Mouse (Mus musculus) embryo, embryonic 10 days (tissue): ENCODE results near the gene Egfl7.

Source experiments
- DNase-seq: peaks from one replicate; pipeline ENCODE4 v3.0.0-alpha.2; 2015; ENCODE audit warnings: low spot score

The Egfl7 gene

DNA sequence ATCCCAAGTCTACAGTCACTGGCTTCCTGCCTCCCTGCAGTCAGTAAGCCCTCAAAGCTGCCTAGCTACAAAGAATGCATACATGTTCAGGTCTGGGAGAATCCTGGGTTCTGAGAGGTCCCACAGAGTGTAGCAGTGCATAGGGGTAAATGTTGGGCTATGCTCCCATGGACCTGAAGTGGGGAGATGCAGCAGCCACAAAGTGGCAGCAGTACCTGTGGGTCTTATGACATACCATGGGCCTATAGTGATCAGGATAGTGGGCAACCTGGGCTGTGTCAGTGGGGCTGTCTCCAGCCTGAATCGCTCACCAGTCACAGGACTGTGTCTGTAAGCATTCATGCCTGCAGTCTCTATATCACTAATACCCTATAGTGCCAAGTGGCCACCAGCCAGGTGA lies at the start of gene Egfl7:
Gene Egfl7, plus strand, starts transcription at position 301 of the 400 bp plus-strand sequence.
- DNase-seq = no peak

DNA sequence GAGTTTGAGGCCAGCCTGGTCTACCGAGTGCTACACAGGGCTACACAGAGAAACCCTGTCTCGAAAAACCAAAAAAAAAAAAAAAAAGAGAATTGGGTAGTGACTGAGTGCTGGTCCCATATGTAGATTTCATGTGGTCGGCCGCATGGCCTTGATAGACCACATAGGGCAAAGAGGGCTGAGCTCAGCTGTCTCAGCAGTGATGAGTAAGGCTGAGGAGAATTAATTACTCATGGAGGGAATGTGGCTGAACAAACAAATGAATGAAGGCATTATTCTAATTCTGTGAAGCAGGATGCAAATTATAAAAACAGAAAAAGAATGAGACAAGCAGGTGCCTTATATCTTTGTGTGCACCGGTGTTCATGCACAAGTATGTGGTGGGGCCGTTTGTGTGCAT lies 48.0 kb upstream of the Egfl7 start:
- no peak for DNase-seq

DNA sequence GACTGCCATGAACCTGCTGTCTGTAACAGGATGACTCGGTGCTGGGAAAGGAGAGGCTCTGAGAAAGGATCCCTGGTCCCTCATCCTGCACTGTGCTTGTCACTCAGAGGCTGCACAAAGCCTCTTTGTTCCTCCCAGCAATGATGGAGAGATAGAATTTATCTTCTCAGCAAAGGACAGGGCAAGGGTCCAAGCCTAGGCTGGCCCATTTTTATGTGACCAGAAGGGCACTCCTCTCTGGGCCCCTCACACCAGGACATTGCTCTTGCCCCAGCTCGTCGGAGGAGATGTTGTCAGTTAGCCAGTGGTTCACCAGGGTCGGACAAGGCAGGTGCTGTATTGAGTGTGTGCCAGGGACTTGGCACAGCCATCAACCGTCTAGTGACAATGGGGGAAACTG lies 46.6 kb upstream of the Egfl7 start:
- DNase-seq = no peak

DNA sequence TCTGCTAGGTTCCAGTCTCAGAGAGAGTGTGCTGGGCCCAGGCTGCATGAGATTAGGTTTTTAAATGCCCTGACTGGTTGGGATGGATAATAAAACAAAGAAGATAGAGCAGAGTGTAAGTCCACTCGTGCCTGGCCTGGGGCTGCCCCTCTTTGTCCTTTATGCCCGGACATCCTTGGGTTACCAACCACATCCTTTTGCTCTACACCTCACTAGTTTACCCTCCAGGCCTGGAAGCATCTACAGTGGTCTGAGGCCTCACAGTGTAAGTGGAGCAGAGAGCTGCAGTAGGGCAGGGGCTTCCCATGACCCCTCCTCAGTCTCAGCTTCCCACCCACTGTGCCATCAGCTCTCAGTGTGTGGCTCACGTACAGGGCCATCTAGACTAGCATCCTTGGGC lies 45.7 kb upstream of the Egfl7 start:
- DNase-seq = no peak

DNA sequence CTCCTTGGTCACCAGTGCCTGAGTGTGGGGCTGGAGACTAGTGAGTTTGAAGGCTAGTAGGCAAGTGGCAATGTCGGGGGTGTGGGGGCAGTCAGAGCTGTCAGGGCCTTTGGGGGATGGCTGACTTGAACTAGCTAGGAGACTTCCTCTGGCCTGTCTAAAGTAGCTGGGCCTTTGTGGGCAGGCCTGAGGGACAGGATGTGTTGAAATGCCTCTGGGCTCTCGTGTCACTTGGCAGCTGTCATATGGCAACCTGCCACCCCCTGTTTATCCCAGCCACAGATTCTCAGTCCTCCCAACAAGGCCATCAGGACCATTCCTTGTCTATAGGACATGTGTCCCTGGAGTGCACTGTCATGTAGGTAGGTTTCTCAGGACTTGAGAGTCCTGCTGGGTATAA lies 45.2 kb upstream of the Egfl7 start:
- no peak for DNase-seq

DNA sequence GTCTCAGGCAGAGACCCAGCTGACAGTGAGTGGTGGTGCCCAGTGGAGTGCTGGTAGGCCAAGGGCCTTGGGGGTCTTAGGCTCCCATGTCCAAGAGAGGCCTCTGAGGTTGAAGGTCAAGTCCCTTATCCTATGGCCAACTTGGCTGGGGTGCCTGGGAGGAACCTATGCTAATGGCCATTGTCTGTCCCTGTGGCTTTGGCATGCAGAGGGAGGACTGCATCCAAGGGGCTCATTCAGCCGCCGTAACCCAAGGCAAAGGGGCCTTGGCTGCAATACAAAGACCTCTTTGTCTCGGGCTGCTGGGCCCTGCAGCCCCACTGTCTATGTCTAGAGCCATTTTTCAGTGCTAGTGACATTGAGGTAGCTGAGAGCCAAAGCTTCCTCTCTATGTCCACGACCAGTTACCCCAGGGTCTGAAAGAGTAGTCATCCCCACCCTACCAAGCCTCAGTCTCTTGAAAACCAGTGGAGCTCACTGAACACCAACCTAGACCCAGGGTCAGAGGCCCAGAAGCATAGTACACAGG lies 44.2 kb upstream of the Egfl7 start:
- DNase-seq = peak; percentile 77

DNA sequence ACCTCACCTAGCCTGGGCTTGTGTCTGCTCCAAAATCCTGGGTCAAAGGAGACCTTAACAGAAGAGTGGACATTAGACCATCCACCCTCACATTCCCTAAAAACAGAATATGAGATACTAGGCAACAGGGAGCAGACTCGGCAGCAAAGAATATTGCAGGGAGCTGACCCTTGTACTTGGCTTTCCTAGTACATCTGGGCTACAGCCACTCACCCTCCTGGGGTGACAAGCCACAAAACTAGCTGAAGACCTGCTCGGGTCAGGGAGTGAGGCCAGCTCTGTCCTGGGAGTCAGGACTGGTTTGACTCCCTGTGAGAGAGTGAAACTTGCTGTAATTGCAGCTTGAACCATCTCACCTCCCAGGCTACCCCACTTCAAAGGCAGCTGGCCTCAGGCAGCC lies 40.3 kb upstream of the Egfl7 start:
- no peak for DNase-seq

DNA sequence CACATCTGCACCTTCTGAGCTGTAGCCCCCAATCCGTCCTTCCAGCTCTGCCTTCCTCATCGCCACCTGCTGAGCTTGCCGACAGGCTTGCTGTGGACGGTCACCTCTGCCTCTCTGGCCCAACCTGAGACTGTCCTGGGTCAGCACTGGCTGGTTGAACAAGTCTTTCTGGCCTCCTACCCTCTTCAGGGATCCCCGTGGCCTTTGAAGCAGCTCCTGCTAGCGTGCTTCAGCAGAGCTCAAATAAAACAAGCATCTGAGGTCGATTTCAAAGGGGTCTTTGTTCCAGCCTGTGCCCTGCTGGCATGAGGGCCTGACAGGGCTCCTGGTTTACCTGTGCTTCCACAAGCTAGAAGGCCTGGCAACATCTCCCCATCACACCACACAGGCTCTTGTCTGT lies 39.1 kb upstream of the Egfl7 start:
- no peak for DNase-seq

DNA sequence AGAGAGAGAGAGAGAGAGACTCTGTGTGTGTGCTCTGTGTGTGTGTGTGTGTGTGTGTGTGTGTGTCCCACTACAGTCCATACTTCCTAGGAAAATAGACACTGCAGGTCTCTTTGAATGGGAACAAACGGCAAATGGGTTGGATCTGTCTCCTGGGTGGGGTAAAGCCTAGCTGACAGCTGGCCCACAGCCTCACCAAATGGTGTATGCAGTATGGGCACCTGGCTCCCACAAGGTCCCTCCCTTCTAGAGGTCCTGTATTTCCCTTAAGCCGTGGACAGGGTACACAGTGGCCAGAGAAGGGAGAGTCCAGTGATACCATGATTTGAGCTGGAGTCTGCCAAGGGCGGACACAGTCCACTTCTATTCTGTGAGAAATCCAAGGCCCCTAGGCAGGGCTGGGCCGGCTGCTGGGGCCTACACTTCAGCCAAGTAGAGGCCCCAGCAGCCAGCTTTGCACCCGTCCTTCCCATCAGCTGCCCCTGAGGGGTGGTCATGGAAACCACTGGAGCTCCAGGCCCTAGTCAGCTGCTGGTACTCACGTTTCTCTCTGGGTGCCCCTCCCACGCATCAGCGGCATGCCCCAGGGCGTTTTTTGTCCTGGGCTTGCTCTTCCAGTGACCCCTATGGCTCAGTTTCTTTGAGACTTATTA lies 38.4 kb upstream of the Egfl7 start:
- DNase-seq = peak; percentile 32

DNA sequence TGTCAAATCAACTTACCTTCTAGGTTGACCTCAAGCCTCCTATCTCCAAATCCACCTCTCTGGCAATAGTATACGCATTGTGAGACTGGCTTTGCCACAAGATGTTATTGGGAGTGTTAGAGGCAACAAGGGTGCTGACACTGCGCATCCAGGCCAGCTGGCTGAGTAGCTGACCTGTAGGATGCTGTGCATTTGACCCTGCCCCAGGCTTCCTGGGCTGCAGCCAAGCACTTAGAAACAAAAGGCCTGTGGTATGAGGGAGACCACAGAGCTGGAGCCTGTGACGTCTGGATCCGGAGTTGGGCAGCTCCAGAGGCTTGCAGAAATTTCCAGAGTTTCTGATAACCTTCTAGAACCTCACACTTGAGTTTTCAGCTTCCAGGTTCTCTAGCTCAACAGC lies 36.7 kb upstream of the Egfl7 start:
- no peak for DNase-seq

DNA sequence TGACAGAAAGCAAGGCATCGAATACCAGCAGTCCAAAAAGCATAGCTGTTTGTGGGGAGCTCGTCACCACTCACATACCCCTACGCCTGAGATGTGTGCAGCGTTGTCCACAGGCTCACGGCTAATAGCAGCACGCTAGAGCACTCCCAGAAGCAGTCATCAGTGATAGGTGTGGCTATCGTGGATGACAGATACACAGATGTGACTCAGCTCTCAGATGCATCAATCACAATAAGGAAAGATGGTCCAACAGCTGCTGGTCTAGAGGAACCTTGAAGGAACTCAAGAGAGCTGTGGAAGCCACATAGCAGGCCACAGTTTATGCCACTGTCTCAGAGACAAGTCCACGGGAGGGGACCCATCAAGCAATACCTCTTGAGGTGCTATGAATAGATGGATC lies 36.0 kb upstream of the Egfl7 start:
- no peak for DNase-seq

DNA sequence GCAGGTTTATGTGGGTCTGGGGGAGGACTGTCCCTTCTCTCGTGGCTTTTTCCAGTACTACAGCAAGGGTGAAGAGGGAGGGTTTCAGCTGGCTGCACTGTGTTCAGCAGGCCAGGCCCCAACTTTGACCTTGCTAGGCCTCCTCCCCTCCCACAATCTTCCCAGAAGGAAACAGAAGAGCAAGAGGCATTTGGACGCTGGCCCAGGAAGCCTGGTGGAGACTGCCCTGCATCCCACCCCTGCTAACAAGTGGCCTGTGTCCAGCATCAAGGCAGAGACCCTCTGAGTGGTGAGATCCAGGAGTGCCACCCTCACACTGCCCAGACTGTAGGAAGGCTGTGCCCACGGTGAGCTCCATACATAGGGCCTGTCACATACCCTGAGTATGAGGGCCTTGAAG lies 35.5 kb upstream of the Egfl7 start:
- DNase-seq = no peak

DNA sequence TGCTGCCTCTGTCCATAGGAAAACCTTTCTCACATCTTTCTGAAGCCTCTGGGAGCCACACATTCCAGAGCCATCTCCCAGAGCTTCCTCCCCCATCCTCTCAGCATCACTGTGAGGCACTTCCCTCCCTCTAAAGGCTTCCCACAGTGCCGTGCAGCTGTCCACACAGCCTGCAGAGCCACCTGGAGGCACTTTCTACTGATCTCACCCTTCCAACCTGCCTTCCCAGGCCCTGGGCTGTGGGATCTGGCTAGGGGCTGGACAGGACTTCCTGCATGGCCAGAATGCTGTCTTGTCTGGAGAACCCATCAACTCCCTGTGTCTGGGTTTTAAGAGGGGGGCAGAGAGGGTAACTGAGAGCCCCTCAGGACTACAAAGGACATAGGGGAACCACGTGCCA lies 32.3 kb upstream of the Egfl7 start:
- DNase-seq = peak; percentile 69

DNA sequence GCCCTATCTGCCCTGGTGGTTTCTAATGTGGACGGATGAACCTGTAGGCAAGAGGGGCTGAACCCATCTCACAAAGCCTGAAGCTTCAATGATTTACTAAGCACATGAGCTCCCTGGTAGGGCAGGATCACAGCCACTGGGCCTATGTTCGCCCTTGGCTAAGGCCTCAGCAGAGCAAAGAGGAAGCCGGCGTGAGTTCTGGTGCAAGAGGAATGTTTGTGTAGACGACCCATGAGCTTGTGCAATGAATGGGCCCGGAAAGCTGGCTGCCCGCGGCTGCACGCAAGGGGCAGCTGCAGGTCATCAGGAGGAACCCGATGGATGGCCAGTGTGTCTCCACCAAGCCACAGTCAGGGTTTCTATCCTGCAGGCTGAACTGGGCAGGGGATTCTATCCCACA lies 30.0 kb upstream of the Egfl7 start:
- DNase-seq = no peak

DNA sequence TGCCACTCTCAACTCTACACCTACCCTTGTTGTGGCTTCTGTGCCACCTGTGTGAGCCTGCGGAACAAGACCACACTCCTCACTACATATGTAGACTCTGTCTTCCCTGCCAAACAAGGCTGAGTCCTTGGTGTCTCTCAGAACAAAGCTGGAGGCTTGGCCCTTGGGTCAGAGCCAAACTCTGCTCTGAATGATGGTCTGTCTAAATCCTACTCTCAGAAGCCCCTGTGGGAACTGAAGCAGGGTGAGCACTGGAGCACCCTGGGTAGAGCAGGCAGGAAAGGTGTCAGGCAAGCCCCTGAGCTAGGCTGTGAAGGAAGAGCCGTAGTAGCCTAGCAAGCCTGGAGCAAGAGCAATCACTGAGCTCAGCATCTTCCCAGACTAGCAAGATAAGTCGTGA lies 29.6 kb upstream of the Egfl7 start:
- DNase-seq = no peak

DNA sequence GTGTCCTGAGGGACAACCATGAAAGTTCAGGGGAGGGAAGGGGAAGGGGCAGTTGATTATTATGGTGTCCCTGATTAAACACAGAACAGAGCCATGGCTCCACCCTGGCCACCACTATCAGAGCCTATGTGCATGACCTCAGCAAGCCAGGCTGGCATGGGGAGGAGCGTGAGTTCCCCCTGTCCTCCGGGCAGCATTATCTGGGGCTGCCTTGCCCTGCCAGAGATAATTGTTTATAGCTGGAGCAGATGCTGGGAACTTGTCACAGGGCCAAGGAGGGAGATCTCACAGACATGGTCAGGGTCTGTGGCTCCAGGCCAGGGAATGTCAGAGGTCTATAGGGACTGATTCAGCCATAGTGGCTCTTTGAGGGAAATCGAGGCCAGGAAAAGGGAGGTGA lies 29.0 kb upstream of the Egfl7 start:
- DNase-seq = no peak

DNA sequence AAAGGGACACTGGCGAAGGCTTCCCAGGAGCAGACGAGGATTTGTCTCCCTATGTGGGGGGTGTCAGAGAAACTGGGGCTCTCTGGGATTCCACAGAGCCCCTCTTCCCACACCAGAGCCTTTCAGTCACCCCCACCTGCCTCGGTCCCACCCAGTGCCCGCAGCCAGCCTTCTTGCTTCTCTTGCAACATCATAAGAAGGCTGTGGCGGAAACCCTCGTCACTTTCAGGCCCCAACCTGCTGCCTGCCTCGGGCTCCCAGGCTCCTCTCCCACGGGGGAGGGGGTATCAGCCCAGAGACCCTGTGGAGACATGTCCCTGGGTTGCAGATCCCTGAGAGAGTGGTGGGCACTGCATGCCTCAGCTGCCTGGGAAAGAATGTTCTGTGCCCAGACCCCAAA lies 28.4 kb upstream of the Egfl7 start:
- no peak for DNase-seq

DNA sequence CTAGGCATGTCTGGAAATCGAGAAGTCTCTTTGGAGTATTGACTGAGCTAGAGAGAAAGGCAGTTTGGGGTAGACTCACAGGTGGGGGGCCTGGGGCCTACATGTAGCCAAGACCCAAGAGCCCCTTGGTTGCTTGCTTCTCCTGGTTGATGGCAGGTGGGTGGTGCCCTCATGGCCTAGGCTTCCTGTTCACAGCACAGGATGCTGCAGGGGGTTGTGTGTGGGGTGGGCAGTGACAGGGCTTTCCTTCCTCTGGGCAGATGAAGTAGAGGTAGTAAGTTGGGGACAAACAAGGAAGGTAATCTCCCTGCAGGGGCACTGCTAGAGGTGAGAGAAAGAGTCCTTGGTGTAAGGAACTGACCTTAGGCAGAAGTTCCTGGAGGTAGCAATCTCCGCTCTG lies 27.7 kb upstream of the Egfl7 start:
- no peak for DNase-seq

DNA sequence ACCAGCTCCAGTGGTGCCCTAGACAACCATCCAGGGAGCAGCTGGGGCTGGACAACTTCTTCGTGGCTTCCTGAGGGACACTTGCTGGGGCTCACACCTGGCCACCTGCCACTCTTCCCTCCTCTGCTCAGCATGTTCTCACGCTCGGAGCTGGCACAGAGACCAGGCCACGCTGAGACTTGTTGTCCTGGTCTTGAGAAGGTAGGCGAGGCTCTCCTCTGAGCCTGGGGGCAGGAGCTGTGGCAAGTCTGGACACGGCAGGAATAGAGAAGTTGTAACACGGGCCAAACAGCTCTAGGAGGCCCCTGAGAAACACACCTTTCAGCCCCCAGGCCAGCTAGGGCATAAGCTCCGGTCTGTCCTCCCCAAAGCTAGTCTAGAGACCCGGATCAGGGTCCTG lies 25.9 kb upstream of the Egfl7 start:
- DNase-seq = no peak

DNA sequence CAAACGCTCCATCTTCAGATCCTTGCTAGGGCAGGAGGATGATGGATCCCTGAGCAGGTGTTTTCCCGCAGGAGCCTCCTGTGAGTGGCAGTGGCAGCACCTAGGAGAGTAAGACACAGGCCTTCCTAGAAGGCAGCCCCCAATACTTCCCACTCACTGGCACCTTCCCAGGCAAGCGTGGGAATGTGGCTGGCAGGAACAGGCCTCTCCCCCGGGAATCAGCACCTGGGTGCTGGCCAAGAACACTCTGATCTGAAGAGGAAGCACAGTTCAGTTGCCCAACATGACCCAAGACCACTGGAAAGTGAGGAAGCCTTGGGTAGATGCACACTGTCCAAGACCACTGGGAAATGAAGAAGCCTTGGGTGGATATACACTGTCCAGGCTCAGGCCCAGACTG lies 24.7 kb upstream of the Egfl7 start:
- DNase-seq = no peak

DNA sequence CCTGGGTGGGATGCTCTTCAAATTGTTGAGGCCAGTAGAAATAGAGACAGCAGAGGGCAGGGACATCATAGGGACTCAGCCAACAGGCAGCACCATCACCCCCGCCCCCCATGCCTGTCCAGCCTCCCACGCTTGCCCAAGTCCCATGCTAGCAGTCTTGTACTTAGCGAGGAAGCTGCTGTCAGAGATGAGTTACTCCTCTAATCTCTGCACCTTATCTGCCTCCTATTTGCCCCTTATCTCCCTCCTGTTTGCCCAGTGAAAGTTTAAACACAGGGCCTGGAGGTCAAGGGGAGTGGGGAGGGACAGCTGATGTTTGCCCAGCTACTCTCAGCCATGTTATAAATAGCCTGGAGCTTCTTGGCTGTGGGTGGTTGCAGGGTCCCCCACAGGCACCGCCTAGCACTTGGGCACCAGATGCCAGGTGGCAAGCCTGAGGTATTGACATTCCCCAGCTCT lies 23.2 kb upstream of the Egfl7 start:
- no peak for DNase-seq

DNA sequence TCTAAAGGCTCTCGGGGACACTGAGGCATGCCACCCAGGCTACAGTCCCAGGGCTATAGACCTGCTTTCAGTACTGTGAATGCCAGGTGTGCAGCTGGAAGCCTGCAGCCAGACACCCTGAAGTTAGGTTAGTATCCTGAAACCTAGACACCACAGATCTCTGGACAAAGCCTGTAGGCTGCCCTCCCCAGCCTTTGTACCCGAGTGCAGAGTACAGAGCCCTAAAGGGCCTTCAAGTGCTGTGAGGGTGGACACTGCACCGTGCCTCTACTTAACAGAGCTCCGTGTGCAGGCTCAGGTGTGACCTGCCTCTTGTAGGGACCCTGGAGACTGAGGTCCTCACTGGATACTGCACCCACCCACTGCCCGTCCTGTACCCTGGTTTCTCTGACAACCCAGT lies 19.3 kb upstream of the Egfl7 start:
- no peak for DNase-seq

DNA sequence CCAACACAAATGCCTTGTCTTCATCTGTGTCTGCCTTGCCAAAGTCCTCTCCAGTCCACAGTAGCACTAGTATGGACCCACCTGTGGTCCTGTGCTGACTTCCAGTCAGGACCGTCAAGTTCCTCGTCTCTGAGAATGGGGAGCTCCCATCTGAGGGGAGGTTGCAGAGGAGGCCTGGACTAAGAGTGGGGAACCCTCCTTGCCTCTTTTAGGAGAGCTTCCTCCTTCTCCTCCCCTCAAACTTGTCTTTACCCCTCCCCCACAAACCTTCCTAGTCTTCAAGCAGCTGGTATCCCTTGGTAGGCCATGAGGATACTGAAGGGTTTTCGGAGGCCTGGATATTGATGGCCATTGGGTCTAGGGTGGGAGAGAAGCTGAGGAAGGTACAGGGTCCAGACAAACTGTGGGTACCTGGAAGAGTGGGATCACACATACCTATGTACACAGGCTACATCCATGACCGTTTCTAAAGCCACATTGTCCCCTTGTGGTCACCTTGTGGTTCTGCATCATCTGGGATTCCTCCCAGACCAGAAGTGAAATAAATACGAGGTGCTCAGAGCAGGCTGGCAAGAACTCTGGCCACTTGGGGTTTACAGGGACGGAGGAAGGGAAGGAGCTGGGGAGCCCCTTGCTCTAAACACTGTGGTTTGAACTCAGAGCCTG lies 18.3 kb upstream of the Egfl7 start:
- peak; percentile 89 for DNase-seq

DNA sequence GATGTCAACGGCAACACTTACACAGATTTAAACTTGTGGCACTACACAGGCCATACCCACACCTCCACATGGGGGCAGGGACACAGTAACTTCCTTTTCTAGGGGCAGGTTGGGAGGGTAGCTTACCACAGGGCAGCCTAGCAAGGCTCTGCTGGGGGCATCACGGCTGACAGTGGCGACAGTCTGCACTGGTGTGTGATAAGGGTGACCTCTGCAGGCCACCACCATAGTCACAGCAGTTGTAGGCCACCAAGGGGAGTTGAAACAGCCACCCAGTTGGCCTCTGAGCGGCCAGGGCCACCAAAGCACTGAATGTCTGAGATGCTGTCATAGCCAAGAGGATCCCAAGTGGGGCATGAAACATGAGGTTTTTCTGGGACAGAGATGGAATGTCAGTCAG lies 13.6 kb upstream of the Egfl7 start:
- peak; percentile 79 for DNase-seq
